Mouse (Mus musculus): ENCODE measurements around the gene Dusp11. TPM values are rescaled to one million over a fixed set of nuclear protein-coding genes. Genes with fewer than 3 reads are reported as not detected.
"Not testable (repeated sequence)": the region's sequence is repeated elsewhere in the genome, so short reads cannot be mapped to it uniquely, and the experiment has no call there.

Dusp11 gene
- polyA plus RNA-seq, 1 experiment from 2014 or later: 38.7 TPM

- no peak overlapping the region for H3K9ac ChIP-seq (ENCODE audit: low read depth, low read length)
- ATAC-seq (replicated peaks; ENCODE audit: low FRiP score, low read depth) (no peak), DNase-seq (ENCODE audit: low spot score) (no peak)
- no peaks in the 10 kb centered on the region for H3K27me3 ChIP-seq (ENCODE audit: insufficient read depth, low read length)
- H3K36me3 ChIP-seq (ENCODE audit: insufficient read depth, low read length): no peaks in the 10 kb centered on the region
- no peaks in the 10 kb centered on the region for H3K4me1 ChIP-seq (replicated peaks; ENCODE audit: insufficient read depth, low read length)
- no peak overlapping the region for H3K4me2 ChIP-seq (ENCODE audit: low read length)
- TF ChIP-seq CTCF (IDR thresholded peaks at IDR 0.05; ENCODE audit: low read depth): no peak
- no peaks in the 10 kb centered on the region for H3K9me3 ChIP-seq (replicated peaks; ENCODE audit: low read length)
- WGBS: 51% methylated on average over 2 of the region's 2 CpGs
- no peak overlapping the region for H3K4me3 ChIP-seq (replicated peaks; ENCODE audit: low read depth, low read length)
- H3K27ac ChIP-seq: no peak overlapping the region
These were observed 8.4 kb upstream of the Dusp11 start for GRCm38 (mm10) chr6:85969889-85970288.

DNA sequence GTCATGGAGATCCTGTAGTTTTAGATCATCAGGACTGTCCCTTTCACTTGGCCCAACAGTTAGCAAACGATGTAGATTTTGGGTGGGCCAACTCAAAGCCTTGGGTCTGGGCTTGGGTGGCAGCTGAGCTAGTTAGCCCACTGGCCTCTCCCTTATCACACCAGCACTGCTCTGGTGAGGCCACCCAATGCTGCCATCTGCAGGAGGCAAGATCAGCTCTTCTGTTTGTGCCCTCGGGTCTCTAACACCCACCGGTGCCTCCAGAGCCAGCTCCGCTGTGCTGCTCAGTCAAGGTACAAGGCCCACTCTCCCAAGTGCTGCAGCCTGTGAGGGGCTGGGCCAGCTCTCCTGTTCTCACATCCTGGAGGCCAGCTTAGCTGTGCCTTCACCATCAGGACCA is 5.2 kb upstream of the Dusp11 start:
- 84% methylated on average over 4 of the region's 4 CpGs for WGBS
- DNase-seq (ENCODE audit: low spot score): no peak
- Histone ChIP-seq H3K9ac (ENCODE audit: low read depth, low read length) (no peak overlapping the region), H3K4me1 (replicated peaks; ENCODE audit: insufficient read depth, low read length) (no peaks in the 10 kb centered on the region), H3K27me3 (ENCODE audit: insufficient read depth, low read length) (no peaks in the 10 kb centered on the region), H3K36me3 (ENCODE audit: insufficient read depth, low read length) (no peaks in the 10 kb centered on the region), H3K4me2 (ENCODE audit: low read length) (no peak overlapping the region), H3K27ac (no peak overlapping the region), H3K9me3 (replicated peaks; ENCODE audit: low read length) (no peaks in the 10 kb centered on the region), H3K4me3 (replicated peaks; ENCODE audit: low read depth, low read length) (no peak overlapping the region)
- peak; percentile 38; the same call in 1 of the 2 replicates for TF ChIP-seq CTCF (IDR thresholded peaks at IDR 0.05; ENCODE audit: low read depth)
- no peak for ATAC-seq (replicated peaks; ENCODE audit: low FRiP score, low read depth)

DNA sequence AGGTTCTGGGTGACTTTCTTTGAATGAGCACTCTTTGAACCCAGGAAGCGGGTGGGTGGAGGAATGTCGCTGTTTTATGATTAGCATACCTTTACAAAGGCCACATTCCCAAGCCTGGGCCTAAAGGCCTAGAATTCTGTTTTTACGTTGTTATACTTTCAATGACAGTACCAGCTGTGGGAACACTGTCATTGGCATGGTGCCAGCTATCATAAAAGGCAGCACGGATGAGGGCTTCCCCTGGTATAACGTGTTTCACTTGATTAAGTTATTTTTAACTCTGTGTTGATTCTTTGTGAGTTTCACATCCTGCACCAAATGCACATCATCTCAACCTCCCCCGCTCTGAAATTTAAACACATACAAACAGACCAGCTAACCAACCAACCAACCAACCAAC is 4.6 kb upstream of the Dusp11 start:
- H3K9me3 ChIP-seq (replicated peaks; ENCODE audit: low read length); H3K27ac ChIP-seq; H3K4me1 ChIP-seq (replicated peaks; ENCODE audit: insufficient read depth, low read length); H3K27me3 ChIP-seq (ENCODE audit: insufficient read depth, low read length); H3K4me3 ChIP-seq (replicated peaks; ENCODE audit: low read depth, low read length); ATAC-seq (replicated peaks; ENCODE audit: low FRiP score, low read depth); H3K36me3 ChIP-seq (ENCODE audit: insufficient read depth, low read length); H3K9ac ChIP-seq (ENCODE audit: low read depth, low read length); H3K4me2 ChIP-seq (ENCODE audit: low read length): not testable (repeated sequence)
- DNase-seq (ENCODE audit: low spot score): peak; percentile 29
- 23% methylated on average over 4 of the region's 6 CpGs for WGBS

DNA sequence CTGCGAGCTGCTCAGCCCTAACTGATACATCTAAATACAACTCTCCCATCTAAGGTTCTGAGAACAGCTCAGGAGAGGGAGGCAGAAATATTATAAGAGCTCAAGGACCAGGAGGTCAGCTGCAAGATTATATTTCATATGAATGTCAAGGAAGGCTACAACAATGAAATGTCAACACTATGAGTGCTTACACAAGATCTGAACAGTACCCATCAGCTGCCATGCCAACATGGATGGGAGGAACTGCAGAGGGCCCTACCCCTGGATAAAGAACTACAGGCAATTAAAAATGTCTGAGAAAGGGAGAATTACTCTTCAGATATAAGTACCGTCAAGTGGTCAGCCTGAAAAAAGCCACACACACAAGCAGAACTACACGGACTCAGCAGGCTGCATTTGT is 3.9 kb downstream of the Dusp11 start:
- no peak for ATAC-seq (replicated peaks; ENCODE audit: low FRiP score, low read depth)
- no peak overlapping the region for H3K9ac ChIP-seq (ENCODE audit: low read depth, low read length)
- no peak overlapping the region for H3K4me3 ChIP-seq (replicated peaks; ENCODE audit: low read depth, low read length)
- no peak overlapping the region for H3K4me2 ChIP-seq (ENCODE audit: low read length)
- no peak for TF ChIP-seq CTCF (IDR thresholded peaks at IDR 0.05; ENCODE audit: low read depth)
- no peaks in the 10 kb centered on the region for H3K27me3 ChIP-seq (ENCODE audit: insufficient read depth, low read length)
- no peak overlapping the region for H3K27ac ChIP-seq
- H3K9me3 ChIP-seq (replicated peaks; ENCODE audit: low read length): no peaks in the 10 kb centered on the region
- 82% methylated on average over 3 of the region's 3 CpGs for WGBS
- no peak for DNase-seq (ENCODE audit: low spot score)
- peaks cover 34% of the 10 kb centered on the region for H3K36me3 ChIP-seq (ENCODE audit: insufficient read depth, low read length)
- H3K4me1 ChIP-seq (replicated peaks; ENCODE audit: insufficient read depth, low read length): peaks cover 5% of the 10 kb centered on the region; the same call in 1 of the 2 replicates

DNA sequence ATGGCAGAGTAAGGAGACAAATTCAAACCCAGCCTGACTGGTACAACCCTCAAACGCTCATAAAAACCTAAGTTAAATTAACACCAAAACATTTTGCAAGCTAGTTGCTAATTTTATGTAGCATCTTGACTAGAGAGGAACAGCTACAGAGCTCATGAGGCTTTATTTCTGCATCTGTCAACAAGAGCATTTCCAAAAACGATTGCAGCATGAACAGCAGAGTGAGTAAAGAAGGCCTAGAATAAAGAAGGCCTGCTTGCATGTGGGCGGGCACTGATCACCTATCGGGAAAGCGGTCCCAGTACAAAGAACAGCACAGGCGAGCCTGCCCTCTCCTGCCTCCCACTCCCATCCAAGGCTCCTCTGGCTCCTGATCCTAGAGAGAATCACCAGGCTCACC is 12.9 kb downstream of the Dusp11 start:
- no peak overlapping the region for H3K4me2 ChIP-seq (ENCODE audit: low read length)
- no peak overlapping the region for H3K4me3 ChIP-seq (replicated peaks; ENCODE audit: low read depth, low read length)
- H3K9me3 ChIP-seq (replicated peaks; ENCODE audit: low read length): no peaks in the 10 kb centered on the region
- H3K4me1 ChIP-seq (replicated peaks; ENCODE audit: insufficient read depth, low read length): no peaks in the 10 kb centered on the region
- ATAC-seq (replicated peaks; ENCODE audit: low FRiP score, low read depth) (no peak), DNase-seq (ENCODE audit: low spot score) (no peak)
- H3K27me3 ChIP-seq (ENCODE audit: insufficient read depth, low read length): no peaks in the 10 kb centered on the region
- no peak for TF ChIP-seq CTCF (IDR thresholded peaks at IDR 0.05; ENCODE audit: low read depth)
- H3K9ac ChIP-seq (ENCODE audit: low read depth, low read length): no peak overlapping the region
- WGBS: 87% methylated on average over 6 of the region's 6 CpGs
- H3K27ac ChIP-seq: no peak overlapping the region
- peaks cover 86% of the 10 kb centered on the region for H3K36me3 ChIP-seq (ENCODE audit: insufficient read depth, low read length)

- H3K4me1 ChIP-seq (replicated peaks; ENCODE audit: insufficient read depth, low read length): no peaks in the 10 kb centered on the region
- H3K27me3 ChIP-seq (ENCODE audit: insufficient read depth, low read length): no peaks in the 10 kb centered on the region
- no peak for ATAC-seq (replicated peaks; ENCODE audit: low FRiP score, low read depth)
- H3K4me3 ChIP-seq (replicated peaks; ENCODE audit: low read depth, low read length): no peak overlapping the region
- H3K9ac ChIP-seq (ENCODE audit: low read depth, low read length): no peak overlapping the region
- H3K9me3 ChIP-seq (replicated peaks; ENCODE audit: low read length): no peaks in the 10 kb centered on the region
- WGBS: 94% methylated on average over 3 of the region's 3 CpGs
- no peak overlapping the region for H3K27ac ChIP-seq
- H3K4me2 ChIP-seq (ENCODE audit: low read length): no peak overlapping the region
- peaks cover 41% of the 10 kb centered on the region for H3K36me3 ChIP-seq (ENCODE audit: insufficient read depth, low read length)
- no peak for TF ChIP-seq CTCF (IDR thresholded peaks at IDR 0.05; ENCODE audit: low read depth)
- no peak for DNase-seq (ENCODE audit: low spot score)
These were observed 19.0 kb downstream of the Dusp11 start for GRCm38 (mm10) chr6:85942469-85942868.

DNA sequence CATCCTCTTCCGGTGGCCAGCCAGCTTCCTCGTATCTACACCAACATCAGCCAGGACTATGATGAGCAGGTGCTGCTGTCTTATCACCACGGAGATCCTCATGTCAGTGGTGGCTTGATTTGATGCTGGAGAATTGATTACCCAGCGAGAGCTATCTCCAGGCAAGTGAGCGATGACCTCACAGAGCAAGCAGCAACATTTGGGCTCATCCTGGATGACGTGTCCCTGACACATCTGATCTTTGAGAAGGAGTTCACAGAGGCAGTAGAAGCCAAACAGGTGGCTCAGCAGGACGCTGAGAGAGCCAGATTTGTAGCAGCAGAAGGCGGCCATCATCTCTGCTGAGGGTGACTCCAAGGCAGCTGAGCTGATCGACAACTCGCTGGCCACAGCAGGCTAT is 22.8 kb downstream of the Dusp11 start:
- WGBS: 78% methylated on average over 10 of the region's 10 CpGs
- TF ChIP-seq CTCF (IDR thresholded peaks at IDR 0.05; ENCODE audit: low read depth): no peak
- Histone ChIP-seq H3K4me2 (ENCODE audit: low read length) (no peak overlapping the region), H3K4me3 (replicated peaks; ENCODE audit: low read depth, low read length) (no peak overlapping the region), H3K9me3 (replicated peaks; ENCODE audit: low read length) (no peaks in the 10 kb centered on the region), H3K9ac (ENCODE audit: low read depth, low read length) (no peak overlapping the region), H3K27ac (no peak overlapping the region), H3K36me3 (ENCODE audit: insufficient read depth, low read length) (peaks cover 5% of the 10 kb centered on the region), H3K4me1 (replicated peaks; ENCODE audit: insufficient read depth, low read length) (no peaks in the 10 kb centered on the region), H3K27me3 (ENCODE audit: insufficient read depth, low read length) (no peaks in the 10 kb centered on the region)
- DNase-seq (ENCODE audit: low spot score) (no peak), ATAC-seq (replicated peaks; ENCODE audit: low FRiP score, low read depth) (no peak)

Measured in kidney, postnatal 0 days (tissue).